Mouse (Mus musculus) myocyte (in vitro differentiated cells): ENCODE data around the gene Mif4gd. TPM values are rescaled to one million over a fixed set of nuclear protein-coding genes. Genes with fewer than 3 reads are reported as not detected.

Experiments used
- H3K27me3 ChIP-seq: one replicate; pipeline ENCODE4 v1.6.1; 2011; ENCODE audit not compliant: control insufficient read depth, insufficient read depth, insufficient read length
- H3K36me3 ChIP-seq: one replicate; pipeline ENCODE4 v1.6.1; 2011; ENCODE audit not compliant: control insufficient read depth, insufficient read depth
- H3K4me2 ChIP-seq: one replicate; pipeline ENCODE4 v1.6.1; 2011; ENCODE audit warnings: low read depth, control low read depth
- H3K4me3 ChIP-seq: one replicate; pipeline ENCODE4 v1.5.1; 2011; ENCODE audit warnings: mild to moderate bottlenecking, control low read depth, moderate library complexity
- H3K79me2 ChIP-seq: one replicate; pipeline ENCODE4 v1.6.1; 2011; ENCODE audit not compliant: control insufficient read depth, insufficient read depth
- H3ac ChIP-seq: one replicate; pipeline ENCODE4 v1.6.1; 2011; ENCODE audit not compliant: control insufficient read depth, insufficient read length
- CEBPB ChIP-seq: IDR thresholded peaks from 2 replicates; pipeline ENCODE4 v1.6.1; 2011; ENCODE audit warnings: mild to moderate bottlenecking, moderate library complexity; ENCODE audit not compliant: poor library complexity, insufficient read depth, severe bottlenecking
- E2F4 ChIP-seq: IDR thresholded peaks from one replicate; pipeline ENCODE4 v1.6.1; 2011; ENCODE audit warnings: mild to moderate bottlenecking, control low read depth, moderate library complexity; ENCODE audit not compliant: insufficient read depth
- MAX ChIP-seq: IDR thresholded peaks from one replicate; pipeline ENCODE4 v1.6.1; 2011; ENCODE audit warnings: low read depth, mild to moderate bottlenecking, control low read depth
- MYOD1 ChIP-seq, 3 experiments: IDR thresholded peaks; one replicate each; pipeline ENCODE4 v1.6.1; 2011; ENCODE audit warnings: control low read depth in 2 of 3, low read depth in 2 of 3, mild to moderate bottlenecking in 2 of 3, moderate library complexity in 1 of 3; ENCODE audit not compliant: insufficient read length in 2 of 3, control insufficient read depth in 1 of 3
- MYOG ChIP-seq, 3 experiments: IDR thresholded peaks; one replicate each; pipeline ENCODE4 v1.6.1; 2011; ENCODE audit warnings: control low read depth in 2 of 3, low read depth in 2 of 3, mild to moderate bottlenecking in 2 of 3; ENCODE audit not compliant: insufficient read length in 2 of 3, control insufficient read depth in 1 of 3, insufficient read depth in 1 of 3
- POLR2A ChIP-seq: IDR thresholded peaks from one replicate; pipeline ENCODE4 v1.6.1; 2011; ENCODE audit warnings: low read depth, mild to moderate bottlenecking, control low read depth, moderate library complexity; ENCODE audit not compliant: insufficient read length
- POLR2AphosphoS2 ChIP-seq: IDR thresholded peaks from one replicate; pipeline ENCODE4 v1.6.1; 2011; ENCODE audit warnings: low read depth, control low read depth; ENCODE audit not compliant: insufficient read length
- REST ChIP-seq: IDR thresholded peaks from one replicate; pipeline ENCODE4 v1.6.1; 2011; ENCODE audit warnings: mild to moderate bottlenecking, control low read depth, moderate library complexity; ENCODE audit not compliant: insufficient read depth, insufficient read length
- SRF ChIP-seq: IDR thresholded peaks from one replicate; pipeline ENCODE4 v1.6.1; 2011; ENCODE audit warnings: low read depth; ENCODE audit not compliant: control insufficient read depth, insufficient read length
- TCF12 ChIP-seq: IDR thresholded peaks from one replicate; pipeline ENCODE4 v1.6.1; 2011; ENCODE audit warnings: mild to moderate bottlenecking, control low read depth; ENCODE audit not compliant: poor library complexity, insufficient read depth, severe bottlenecking
- TCF3 ChIP-seq: IDR thresholded peaks from one replicate; pipeline ENCODE4 v1.6.1; 2011; ENCODE audit warnings: low read depth, control low read depth; ENCODE audit not compliant: insufficient read length
- USF1 ChIP-seq: IDR thresholded peaks from one replicate; pipeline ENCODE4 v1.6.1; 2011; ENCODE audit warnings: low read depth, mild to moderate bottlenecking, control low read depth, moderate library complexity
- polyA plus RNA-seq: library from polyadenylated mRNA; unstranded; fragments of >200 nt; fragmentation: generic; extraction: Trizol; gene quantifications from one replicate; pipeline ENCODE4 v1.2.1, GENCODE M21; 2012; ENCODE audit warnings: missing spikeins

Mif4gd gene
- polyA plus RNA-seq, 1 experiment: 17.5 TPM

DNA sequence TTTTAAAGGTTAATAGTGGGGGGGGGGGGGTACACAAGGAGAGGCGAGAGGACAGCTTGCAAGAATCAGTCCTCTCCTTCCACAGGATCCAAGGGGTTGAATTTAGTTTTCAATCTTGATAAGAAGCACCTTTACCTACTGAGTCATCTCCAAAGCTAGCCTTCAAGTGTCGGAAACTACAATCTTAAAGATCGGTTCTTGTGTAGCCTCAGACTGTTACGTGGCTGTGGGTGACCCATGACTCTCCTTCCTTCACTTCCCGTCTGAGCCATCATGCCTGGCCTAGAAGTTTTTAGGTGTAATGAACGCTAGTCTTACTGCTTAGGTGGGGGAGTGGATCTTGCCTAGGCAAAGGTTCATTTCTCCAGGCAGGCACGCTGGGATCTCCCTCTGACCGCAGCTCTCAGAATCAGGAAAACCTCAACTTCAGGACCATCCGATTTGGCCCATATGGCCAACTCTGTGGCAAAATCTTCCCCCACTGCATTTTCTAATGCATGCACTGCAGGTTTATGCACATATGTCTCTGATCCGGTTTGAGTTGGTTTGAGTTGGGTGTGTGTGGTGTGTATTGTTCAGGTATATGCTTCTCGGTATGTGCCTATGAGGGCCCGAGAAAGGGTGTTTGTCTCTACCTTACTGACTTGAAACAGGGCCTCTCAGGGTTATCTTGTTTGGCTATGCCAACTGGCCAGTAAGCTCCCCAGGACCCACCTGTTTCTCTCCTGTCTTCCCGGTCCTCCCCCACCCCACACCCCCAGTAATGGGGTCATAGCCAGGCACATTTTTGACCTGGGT is 17.2 kb upstream of the Mif4gd start:
- Histone ChIP-seq H3K79me2 (no peaks in the 10 kb centered on the region), H3K4me3 (no peak overlapping the region), H3K27me3 (no peaks in the 10 kb centered on the region), H3K4me2 (no peak overlapping the region), H3K36me3 (no peaks in the 10 kb centered on the region), H3ac (no peak overlapping the region)
- TF ChIP-seq USF1: no peak
- TF ChIP-seq REST: no peak
- no peak for TF ChIP-seq TCF3
- TF ChIP-seq POLR2A: no peak
- no peak for TF ChIP-seq CEBPB

GRCm38 (mm10) chr11:115628465-115629101 is 15.8 kb upstream of the Mif4gd start:
- no peak for TF ChIP-seq TCF3
- no peak for TF ChIP-seq MYOG (IDR thresholded peaks at IDR 0.05; ENCODE audit: control insufficient read depth in 1 of 3, insufficient read depth in 1 of 3, insufficient read length in 2 of 3, low read depth in 2 of 3)
- TF ChIP-seq POLR2AphosphoS2: no peak
- TF ChIP-seq SRF: no peak
- TF ChIP-seq CEBPB: no peak
- no peak for TF ChIP-seq USF1
- TF ChIP-seq REST: no peak
- no peak for TF ChIP-seq TCF12
- no peak for TF ChIP-seq E2F4
- no peak for TF ChIP-seq MYOD1 (IDR thresholded peaks at IDR 0.05; ENCODE audit: control insufficient read depth in 1 of 3, insufficient read length in 2 of 3, low read depth in 2 of 3)
- no peak for TF ChIP-seq MAX
- TF ChIP-seq POLR2A: no peak
- H3K27me3 ChIP-seq: no peaks in the 10 kb centered on the region

GRCm38 (mm10) chr11:115627705-115628464 is 15.1 kb upstream of the Mif4gd start, which contains the start of gene Slc25a19:
Slc25a19 (minus strand) TSS chr11:115628295.
- H3ac ChIP-seq: no peak within 1 kb of the TSS
- no peaks in the 10 kb centered on the region for H3K79me2 ChIP-seq
- no peaks in the 10 kb centered on the region for H3K27me3 ChIP-seq
- peak within 1 kb of the TSS; percentile 69 for H3K4me3 ChIP-seq
- no peaks in the 10 kb centered on the region for H3K36me3 ChIP-seq
- peak within 1 kb of the TSS; percentile 95 for H3K4me2 ChIP-seq
- TF ChIP-seq TCF12: no peak
- TF ChIP-seq MYOD1 (IDR thresholded peaks at IDR 0.05; ENCODE audit: control insufficient read depth in 1 of 3, insufficient read length in 2 of 3, low read depth in 2 of 3): no peak
- TF ChIP-seq MAX: no peak
- no peak for TF ChIP-seq TCF3
- peak; percentile 66 for TF ChIP-seq POLR2AphosphoS2
- no peak for TF ChIP-seq REST
- peak; percentile 50 for TF ChIP-seq E2F4
- no peak for TF ChIP-seq CEBPB
- no peak for TF ChIP-seq MYOG (IDR thresholded peaks at IDR 0.05; ENCODE audit: control insufficient read depth in 1 of 3, insufficient read depth in 1 of 3, insufficient read length in 2 of 3, low read depth in 2 of 3)
- no peak for TF ChIP-seq SRF
- TF ChIP-seq USF1: no peak
- peak; percentile 59 for TF ChIP-seq POLR2A

More at GRCm38 (mm10) chr11:115628465-115629101, 15.8 kb upstream of the Mif4gd start:
- H3K36me3 ChIP-seq: no peaks in the 10 kb centered on the region
- H3K4me2 ChIP-seq: peak overlapping the region; percentile 82
- no peak overlapping the region for H3ac ChIP-seq
- peak overlapping the region; percentile 69 for H3K4me3 ChIP-seq
- H3K79me2 ChIP-seq: no peaks in the 10 kb centered on the region

GRCm38 (mm10) chr11:115626824-115627616 is 14.3 kb upstream of the Mif4gd start:
- H3ac ChIP-seq: no peak overlapping the region
- no peaks in the 10 kb centered on the region for H3K27me3 ChIP-seq
- H3K36me3 ChIP-seq: no peaks in the 10 kb centered on the region
- TF ChIP-seq MAX: no peak
- no peak for TF ChIP-seq POLR2A
- TF ChIP-seq MYOG (IDR thresholded peaks at IDR 0.05; ENCODE audit: control insufficient read depth in 1 of 3, insufficient read depth in 1 of 3, insufficient read length in 2 of 3, low read depth in 2 of 3): no peak
- no peak for TF ChIP-seq TCF3
- TF ChIP-seq E2F4: no peak
- no peak for TF ChIP-seq TCF12
- TF ChIP-seq POLR2AphosphoS2: no peak
- TF ChIP-seq USF1: no peak
- no peak for TF ChIP-seq REST
- no peak for TF ChIP-seq CEBPB
- no peak for TF ChIP-seq MYOD1 (IDR thresholded peaks at IDR 0.05; ENCODE audit: control insufficient read depth in 1 of 3, insufficient read length in 2 of 3, low read depth in 2 of 3)
- peak overlapping the region; percentile 95 for H3K4me2 ChIP-seq
- peak overlapping the region; percentile 69 for H3K4me3 ChIP-seq
- H3K79me2 ChIP-seq: no peaks in the 10 kb centered on the region
